Mouse (Mus musculus) neural tube, postnatal 0 days (tissue): ENCODE measurements around the gene Rpn1. TPM values are rescaled to one million over a fixed set of nuclear protein-coding genes. Genes with fewer than 3 reads are reported as not detected.

Source experiments
- microRNA-seq: library from miRNA; unstranded; fragments of <30 nt; microRNA quantifications from one replicate; pipeline ENCODE4, GENCODE M21; 2016
- polyA plus RNA-seq: library from polyadenylated mRNA; unstranded; fragments of >200 nt; fragmentation: Nextera tagmentation; extraction: Ambion mirVana; gene quantifications from 2 replicates; pipeline ENCODE4 v1.2.1, GENCODE M21; 2015

Gene Rpn1
- 207 and 224 TPM in 2 replicates for polyA plus RNA-seq

DNA sequence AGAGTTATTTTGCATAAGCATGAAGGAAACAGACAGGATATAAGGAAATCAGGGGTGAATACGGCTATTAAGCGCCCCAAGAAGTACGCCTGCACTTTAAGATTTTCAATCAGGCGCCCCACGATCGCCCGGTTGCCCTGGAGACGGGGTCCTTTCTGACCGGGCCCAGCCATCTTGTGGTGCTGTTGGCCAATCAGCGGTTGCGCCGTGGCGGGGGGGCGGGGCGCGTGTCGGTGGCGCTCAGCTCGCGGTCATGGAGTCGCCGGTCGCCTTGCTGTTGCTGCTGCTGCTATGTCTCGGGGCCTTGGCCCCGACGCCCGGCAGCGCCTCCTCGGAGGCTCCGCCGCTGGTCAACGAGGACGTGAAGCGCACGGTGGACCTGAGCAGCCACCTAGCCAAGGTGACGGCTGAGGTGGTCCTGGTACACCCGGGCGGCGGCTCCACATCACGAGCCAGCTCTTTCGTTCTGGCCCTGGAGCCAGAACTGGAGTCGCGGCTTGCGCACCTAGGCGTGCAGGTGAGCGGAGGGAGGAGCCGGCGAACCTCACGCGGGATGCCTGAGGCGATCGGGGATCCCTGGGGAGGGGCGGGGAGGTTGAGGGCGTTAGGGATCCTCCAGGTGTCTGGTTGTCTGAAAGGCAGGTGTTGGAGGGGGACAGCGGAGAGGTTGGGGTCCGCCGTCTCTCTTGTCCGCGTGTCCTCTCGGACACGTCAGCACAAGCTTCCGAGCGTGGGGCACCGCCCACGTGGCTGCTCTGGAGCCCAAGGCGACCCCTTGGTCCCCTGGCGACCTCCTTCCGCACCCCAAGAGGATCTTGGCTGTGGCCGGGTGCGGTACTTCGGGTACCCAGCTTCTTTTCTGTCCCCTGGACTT, at the start of gene Rpn1:
Rpn1 (plus strand) TSS at position 205 of the 874 bp plus-strand sequence.

DNA sequence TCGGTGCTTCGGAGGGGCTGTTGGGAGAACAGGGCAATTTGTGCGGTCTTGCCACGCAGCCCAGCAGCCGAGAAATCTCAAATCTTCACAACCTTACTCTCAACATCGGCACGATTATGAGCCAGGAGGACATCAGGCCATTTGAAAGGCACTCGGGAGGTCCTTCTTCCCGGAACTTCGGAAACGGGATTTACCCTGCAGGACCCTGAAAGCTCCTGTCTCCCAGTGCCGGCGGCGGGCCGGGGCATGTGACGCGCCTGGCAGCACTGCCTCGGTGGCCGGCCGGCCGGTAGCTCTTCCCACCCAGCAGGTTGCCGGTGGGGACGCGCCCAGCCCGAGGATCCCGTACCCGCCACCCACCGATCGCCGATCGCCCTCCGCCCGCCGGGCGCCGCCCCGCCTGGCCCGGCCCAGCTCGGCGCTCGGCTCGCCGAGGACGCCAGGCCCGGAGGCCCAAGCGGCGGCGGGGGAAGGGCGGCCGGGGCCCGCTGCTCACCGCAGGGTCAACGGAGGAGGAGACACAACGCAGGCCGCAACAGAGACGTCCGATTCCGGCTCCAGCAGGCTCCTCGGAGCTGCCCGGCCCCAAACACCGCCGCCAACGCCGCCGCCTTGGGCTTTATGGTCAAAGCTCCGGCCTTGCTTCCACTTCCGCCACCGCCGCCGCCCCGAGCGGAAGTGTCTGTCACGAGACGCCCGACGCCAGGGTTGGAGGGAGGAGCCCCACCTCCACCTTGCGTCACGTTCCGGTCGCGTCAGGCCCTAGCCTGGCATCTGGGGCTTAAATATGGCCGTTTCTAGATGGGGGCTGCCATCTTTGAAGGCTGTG, 39.5 kb upstream of the Rpn1 start, which contains the start of gene Rab7:
Rab7 (minus strand) TSS at position 694 of the 829 bp plus-strand sequence.

Small RNA genes lying within 50 kb of the gene (microRNA-seq; reads per million reads assigned to microRNA genes)
- gene Mir6376, result not detected

Other genes starting within 250 kb of the Rpn1 start
- 1.9 and 2.2 TPM in 2 replicates for gene Gm45140, start 248.7 kb upstream of the Rpn1 start, polyA plus RNA-seq
- 24.7 and 25.1 TPM in 2 replicates for gene Isy1, start 245.7 kb upstream of the Rpn1 start, polyA plus RNA-seq
- gene Cnbp, start 233.4 kb upstream of the Rpn1 start, polyA plus RNA-seq, result 543 and 565 TPM in 2 replicates
- gene Copg1, start 196.7 kb upstream of the Rpn1 start, polyA plus RNA-seq, result 209 and 222 TPM in 2 replicates
- 35.0 and 36.0 TPM in 2 replicates for gene Hmces, start 170.5 kb upstream of the Rpn1 start, polyA plus RNA-seq
- gene H1fx, start 102.8 kb upstream of the Rpn1 start, polyA plus RNA-seq, result 55.0 and 74.2 TPM in 2 replicates
- 323 and 351 TPM in 2 replicates for gene Rab7, start 39.2 kb upstream of the Rpn1 start, polyA plus RNA-seq
- 8.2 and 10.9 TPM in 2 replicates for gene Gata2, start 109.4 kb downstream of the Rpn1 start, polyA plus RNA-seq
- not detected in 2 replicates for gene Dnajb8, start 137.8 kb downstream of the Rpn1 start, polyA plus RNA-seq